Comparison of ENCODE assay signal across 20 mouse cellular contexts in the genomic region with DNA sequence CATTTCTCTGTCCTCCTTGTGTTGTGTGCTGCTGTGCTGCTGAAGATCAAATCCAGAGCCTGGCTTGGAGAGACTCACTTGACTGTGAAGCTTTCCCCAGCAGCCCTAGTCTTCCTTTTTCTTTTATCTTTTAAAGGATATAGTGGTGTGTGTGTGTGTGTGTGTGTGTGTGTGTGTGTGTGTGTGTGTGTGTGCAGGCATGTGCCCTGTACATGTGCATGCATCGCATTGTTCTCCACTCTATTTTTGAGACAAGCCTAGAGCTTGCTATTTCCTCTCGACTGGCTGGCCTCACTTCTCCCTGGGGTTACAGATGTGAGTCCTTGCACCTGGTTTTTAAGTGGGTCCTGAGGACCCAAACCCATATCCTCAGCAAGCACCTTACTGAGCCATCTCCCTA. TPM values are rescaled to one million over a fixed set of nuclear protein-coding genes. Genes with fewer than 3 reads are reported as not detected.
DNase-seq lines count a peak whose midpoint lies in the region; TF ChIP-seq lines count a peak whose summit lies in the region.
"Had no signal": no experiment of that assay in that cellular context is flagged by ENCODE, and none has a peak within 500 bp of the region (broad histone marks: within the 10 kb centered on the region; RNA-seq: fewer than 3 reads in every experiment).

No protein-coding gene starts in this region.

- peak overlapping the region; percentile 97 for H3K27ac ChIP-seq in thymus, adult 2 months (ENCODE audit: control insufficient read depth, insufficient read depth, low read length)
- H3K27ac ChIP-seq: heart, embryonic 15.5 days; hindbrain, embryonic 10.5 days; hindbrain, embryonic 13.5 days had no signal

- peak; percentile 53 for DNase-seq in thymus, adult 2 months
- peak; percentile 44 to 51 for DNase-seq in thymus, postnatal 10 days (ENCODE audit: low spot score in 2 of 2)
- peak; percentile 58 to 63 for DNase-seq in thymus, postnatal 36 days
- no peak for DNase-seq in right cerebral cortex, postnatal 10 days (ENCODE audit: low spot score in 2 of 2)
- DNase-seq in ovary, postnatal 10 days (ENCODE audit: low spot score) = no peak
- no peak for DNase-seq in cerebellum, postnatal 4 days (ENCODE audit: low spot score in 2 of 2)
- DNase-seq: adrenal gland, adult 8-10 months; adrenal gland, postnatal 25 days; cerebellum, adult 11-12 months; cerebellum, adult 8-10 months; cerebellum, postnatal 10 days; cerebellum, postnatal 36 days; gastrocnemius, postnatal 25 days; heart, adult 18-20 months; heart, postnatal 10 days; heart, postnatal 36 days had no signal

- H3K4me3 ChIP-seq in thymus, adult 2 months (ENCODE audit: control insufficient read depth, insufficient read depth, low read length) = no peak overlapping the region
- H3K4me3 ChIP-seq: heart, embryonic 12.5 days; heart, embryonic 15.5 days; hindbrain, embryonic 10.5 days; hindbrain, embryonic 13.5 days had no signal

- H3K4me1 ChIP-seq in thymus, adult 2 months (replicated peaks; ENCODE audit: control insufficient read depth, insufficient read depth, low read length) = peaks cover 64% of the 10 kb centered on the region
- H3K4me1 ChIP-seq: hindbrain, embryonic 13.5 days had no signal

- no peaks in the 10 kb centered on the region for H3K27me3 ChIP-seq in thymus, adult 2 months (ENCODE audit: control insufficient read depth, insufficient read depth, low read length)
- H3K27me3 ChIP-seq: heart, embryonic 12.5 days; heart, embryonic 15.5 days; hindbrain, embryonic 13.5 days had no signal

- no peak for TF ChIP-seq POLR2A in thymus, adult 2 months (IDR thresholded peaks at IDR 0.05; ENCODE audit: control insufficient read depth, extremely low read depth, insufficient read depth, low read length, poor library complexity)

- no peak for TF ChIP-seq CTCF in thymus, adult 2 months (IDR thresholded peaks at IDR 0.05; ENCODE audit: borderline replicate concordance, control insufficient read depth, extremely low read depth, insufficient read depth, low read length, poor library complexity)

- WGBS in thymus, adult 2 months = 5% methylated on average over 2 of the region's 2 CpGs

- no peaks in the 10 kb centered on the region for H3K36me3 ChIP-seq in thymus, adult 2 months (ENCODE audit: control insufficient read depth, insufficient read depth, low read length)
- H3K36me3 ChIP-seq: heart, embryonic 12.5 days; heart, embryonic 15.5 days; hindbrain, embryonic 10.5 days; hindbrain, embryonic 13.5 days had no signal

RNA-seq across cellular contexts. Expression of a gene that starts 8.3 kb away (rescaled TPM):
- polyA plus RNA-seq in thymus, adult 2 months (2012; rRNA removed) = 37.2 and 46.3 TPM in 2 replicates

RNA-seq across cellular contexts. Expression of a gene that starts 13.9 kb away (rescaled TPM):
- 353 and 356 TPM in 2 replicates for polyA plus RNA-seq in thymus, adult 2 months (2012; rRNA removed)

RNA-seq across cellular contexts. Expression of a gene that starts 21.7 kb away (rescaled TPM):
- 122 and 125 TPM in 2 replicates for polyA plus RNA-seq in thymus, adult 2 months (2012; rRNA removed)

RNA-seq across cellular contexts. Expression of a gene that starts 38.1 kb away (rescaled TPM):
- polyA plus RNA-seq in thymus, adult 2 months (2012; rRNA removed) = 91.3 and 102 TPM in 2 replicates

RNA-seq across cellular contexts. Expression of a gene that starts 49.3 kb away (rescaled TPM):
- 1,045 and 1,102 TPM in 2 replicates for polyA plus RNA-seq in thymus, adult 2 months (2012; rRNA removed)

Comparison
In these comparisons a context has a peak if more than half of its experiments do, and no peak if none do; other contexts are left out.
1. DNase-seq: peak in thymus, adult 2 months (single experiment), thymus, postnatal 10 days (2 of 2) and thymus, postnatal 36 days (2 of 2); none in right cerebral cortex, postnatal 10 days (0 of 2), ovary, postnatal 10 days (single experiment) and cerebellum, postnatal 4 days (0 of 2).